Mouse (Mus musculus) v-Abl transformed pro-B cells (cell line): ENCODE measurements around the gene Ntn4.

ENCODE experiments used
- in situ Hi-C, 2 experiments: fragments of 400-800 bp; cut with MboI; formaldehyde crosslinking; loops; one replicate each; pipeline ENCODE4 v1.15.1; 2025; ENCODE audit not compliant: unreplicated experiment in 2 of 2

The Ntn4 gene

DNA sequence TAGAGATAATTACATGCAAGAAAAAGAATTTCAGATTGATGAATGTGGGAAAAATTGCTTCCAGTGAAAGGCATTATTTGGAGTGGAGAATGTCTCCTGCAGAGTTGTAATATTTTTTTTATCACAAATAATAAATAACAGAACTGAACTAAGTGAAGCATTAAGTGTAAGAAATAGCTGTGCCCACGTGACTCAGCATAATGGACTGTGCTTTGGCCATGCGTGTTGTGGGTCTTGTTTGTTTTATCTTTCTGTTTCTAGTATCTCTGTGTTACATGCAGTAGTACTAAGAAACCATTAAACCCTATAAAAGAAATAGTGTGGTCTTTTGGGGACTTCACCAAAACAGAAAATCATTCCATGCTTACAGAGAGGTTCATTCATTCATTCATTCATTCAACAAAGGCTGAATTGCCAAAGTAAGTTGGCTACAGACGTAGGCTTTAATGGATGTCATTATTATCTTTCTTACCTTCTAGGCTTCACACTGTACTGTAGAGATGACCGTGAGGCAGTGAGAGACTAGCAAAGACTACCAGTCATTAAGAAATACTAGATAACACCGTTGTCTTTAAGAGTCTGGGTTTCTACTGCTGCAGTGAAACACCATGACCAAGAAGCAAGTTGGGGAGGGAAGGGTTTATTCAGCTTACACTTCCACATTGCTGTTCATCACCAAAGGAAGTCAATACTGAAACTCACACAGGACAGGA is 81.3 kb downstream of the Ntn4 start:
- in situ Hi-C loops = no loop called here

DNA sequence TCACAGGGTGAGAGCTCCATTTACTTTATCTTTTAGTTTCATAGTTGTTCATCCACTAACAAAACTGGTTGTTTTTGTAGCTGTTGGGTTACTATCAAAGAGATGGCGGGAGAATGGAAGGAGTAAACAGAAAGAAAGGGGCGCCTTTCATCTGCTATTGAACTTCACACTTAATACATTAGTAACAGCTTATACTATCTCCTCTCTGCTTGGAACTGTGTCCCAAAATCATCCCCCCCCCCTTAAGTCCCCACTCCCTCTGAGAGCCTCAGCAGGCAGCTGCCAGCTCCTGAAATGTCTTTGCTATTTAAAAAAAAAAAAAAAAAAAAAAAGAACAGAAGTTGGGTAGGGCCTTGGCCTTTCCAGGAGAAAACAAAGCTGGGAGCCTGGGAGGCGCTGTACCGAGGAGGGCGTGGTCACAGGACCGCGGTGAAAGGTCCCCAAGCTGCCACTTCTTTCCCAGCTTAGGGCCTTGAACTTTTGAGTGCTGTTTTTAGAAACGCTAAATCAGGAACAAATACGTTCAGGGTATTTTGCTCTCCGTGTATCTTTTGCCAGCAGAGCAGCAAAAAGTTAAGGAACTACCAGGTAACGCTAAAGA is 83.6 kb downstream of the Ntn4 start:
- in situ Hi-C loops = no loop called here

DNA sequence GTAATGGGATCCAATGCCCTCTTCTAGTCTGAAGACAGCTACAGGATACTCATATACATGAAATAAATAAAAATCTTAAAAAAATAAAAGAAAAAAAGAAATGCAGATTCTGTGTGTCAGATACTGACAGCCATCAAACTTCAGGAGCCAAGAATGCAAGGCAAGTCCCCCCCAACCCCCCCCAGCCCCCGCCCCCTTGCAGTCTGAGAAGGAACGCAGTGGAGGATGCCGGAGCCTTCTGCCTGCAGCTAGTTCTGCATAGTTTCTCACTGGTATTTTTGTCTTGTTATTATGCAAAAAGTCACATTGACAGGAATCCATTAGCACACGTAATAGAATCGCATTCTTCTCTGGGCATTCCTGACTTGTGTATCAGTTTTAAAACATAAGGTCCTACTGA is 87.7 kb downstream of the Ntn4 start:
- in situ Hi-C loops = no loop called here

DNA sequence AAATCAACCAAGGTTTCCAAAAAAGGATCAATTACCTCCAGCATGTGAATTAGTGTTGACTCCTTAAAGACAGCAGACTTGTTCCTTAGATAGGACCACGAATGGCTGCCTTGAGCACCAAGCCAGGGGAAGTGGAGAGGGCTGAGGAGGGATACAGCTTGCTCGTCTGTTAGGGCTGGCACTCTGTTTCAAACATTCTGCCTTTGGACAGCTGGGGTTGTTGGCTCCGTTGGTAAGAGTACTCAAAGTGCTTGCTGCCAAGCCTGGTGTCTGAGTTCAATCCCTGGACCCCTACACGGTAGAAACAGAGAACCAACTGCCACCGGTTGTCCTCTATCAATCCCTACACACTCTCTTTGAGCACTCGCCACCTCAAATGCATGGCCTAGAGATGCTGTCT is 90.0 kb downstream of the Ntn4 start:
- in situ Hi-C loops = no loop called here

DNA sequence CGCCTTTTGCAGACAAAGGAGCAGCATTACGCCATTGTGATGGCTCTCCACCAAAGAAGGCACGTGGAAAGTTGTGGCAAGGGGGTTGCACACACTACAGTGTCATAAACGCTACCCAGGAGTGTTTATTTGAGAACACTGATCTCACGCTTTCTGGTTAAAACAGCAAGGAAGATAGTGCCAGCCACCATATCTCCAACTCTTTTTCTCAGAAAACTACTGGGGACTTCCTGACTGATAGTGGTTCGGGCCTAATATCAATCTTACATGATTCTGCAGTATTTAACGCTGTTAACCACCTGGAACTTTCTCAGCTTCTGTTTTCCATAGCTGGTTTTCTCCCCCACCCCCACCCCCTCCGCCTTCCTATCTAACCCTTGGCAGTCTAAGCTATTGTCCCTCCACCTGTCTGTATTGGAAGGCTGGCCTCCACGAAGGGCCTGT is 90.8 kb downstream of the Ntn4 start:
- in situ Hi-C loops = no loop called here

DNA sequence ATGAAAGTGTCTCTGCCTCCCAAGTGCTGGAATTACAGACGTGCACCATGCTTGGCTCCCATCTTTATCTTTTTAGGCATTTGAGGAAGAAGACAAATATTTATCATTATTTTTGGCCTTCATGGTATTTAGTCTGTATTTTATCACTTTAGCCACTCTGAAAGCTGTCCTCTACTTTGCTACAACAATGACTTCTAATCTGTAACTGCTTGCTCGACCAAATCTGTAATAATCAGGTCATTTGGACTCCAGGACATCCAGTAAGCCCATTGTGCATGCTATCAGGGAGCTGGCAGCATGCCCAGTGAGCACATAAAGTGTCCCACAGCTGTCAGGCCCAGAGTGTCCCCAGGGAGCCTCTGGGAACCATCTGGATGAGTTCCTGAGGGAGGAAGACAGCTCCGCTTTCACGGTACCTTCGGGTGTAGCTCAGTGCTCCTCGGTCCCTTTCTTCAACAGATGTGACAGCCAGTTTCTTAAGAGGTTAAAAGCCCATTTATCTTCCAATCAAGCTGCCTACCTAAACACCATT is 95.7 kb downstream of the Ntn4 start:
- in situ Hi-C loops = no loop called here

DNA sequence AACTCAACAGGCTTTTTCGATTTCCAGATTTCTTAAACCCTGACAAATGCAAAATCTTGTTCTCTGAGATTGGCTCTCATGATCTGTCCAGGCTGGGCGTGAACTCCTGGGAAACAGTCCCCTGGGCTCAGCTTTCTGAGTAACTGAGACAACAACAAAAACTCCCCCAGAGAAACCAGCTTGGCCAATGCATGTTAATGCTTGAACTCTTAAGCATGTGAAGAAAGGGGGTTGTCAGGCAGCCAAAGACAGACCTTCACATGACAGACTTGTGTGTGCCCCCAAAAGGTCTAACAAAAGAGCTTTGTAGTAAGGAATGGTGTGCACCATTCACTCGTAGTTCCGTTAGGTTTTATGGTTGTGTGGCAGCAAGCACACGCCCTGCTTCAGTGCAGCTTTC is 96.6 kb downstream of the Ntn4 start:
- in situ Hi-C loops = no loop called here

DNA sequence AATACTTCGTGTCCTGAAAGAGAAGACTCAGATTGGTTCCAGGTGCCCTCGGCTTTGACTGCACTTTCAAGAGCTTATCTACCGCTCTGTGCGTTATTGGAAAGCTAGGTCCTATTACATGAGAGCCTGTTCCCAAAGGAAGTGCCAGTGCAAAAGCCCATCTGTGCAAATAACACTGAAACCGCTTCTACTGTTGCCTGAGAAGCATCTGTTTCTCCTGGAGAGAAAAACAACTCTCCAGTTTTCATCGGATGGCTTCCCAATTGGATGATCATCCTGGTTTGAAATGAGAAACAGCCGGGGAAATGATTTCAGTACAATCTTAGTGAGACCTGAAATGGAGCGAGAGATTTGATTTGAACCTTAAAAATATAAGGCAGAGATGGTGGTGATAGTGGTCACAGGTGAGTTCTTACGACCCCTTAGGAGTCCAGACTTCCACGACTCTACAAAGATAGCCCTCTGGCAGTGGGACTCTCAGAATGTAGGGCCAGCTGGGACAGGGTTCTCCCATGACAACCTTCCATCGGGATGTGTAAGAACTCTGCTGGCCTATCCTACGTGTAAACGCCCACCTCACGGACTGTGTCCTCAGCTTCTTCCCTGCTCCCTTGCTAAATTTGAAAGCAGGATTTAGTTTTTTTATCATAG is 101.1 kb downstream of the Ntn4 start:
- in situ Hi-C loops = no loop called here

DNA sequence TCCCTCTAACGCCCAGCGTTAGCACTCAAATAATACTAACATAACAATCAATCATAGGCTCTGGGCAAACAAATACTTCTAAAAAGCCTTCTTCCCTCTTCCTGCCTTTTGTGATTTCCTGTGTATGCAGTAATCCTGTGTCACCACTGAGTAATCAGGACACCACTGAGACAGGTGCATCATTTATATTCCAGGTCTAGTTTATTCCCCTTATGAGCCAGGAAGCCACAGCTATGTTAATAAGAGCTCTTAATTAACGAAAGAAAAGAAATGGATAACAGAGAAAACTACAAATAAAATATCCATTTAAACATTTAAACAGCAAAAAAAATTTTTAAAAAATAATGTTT is 101.6 kb downstream of the Ntn4 start:
- in situ Hi-C loops = no loop called here

DNA sequence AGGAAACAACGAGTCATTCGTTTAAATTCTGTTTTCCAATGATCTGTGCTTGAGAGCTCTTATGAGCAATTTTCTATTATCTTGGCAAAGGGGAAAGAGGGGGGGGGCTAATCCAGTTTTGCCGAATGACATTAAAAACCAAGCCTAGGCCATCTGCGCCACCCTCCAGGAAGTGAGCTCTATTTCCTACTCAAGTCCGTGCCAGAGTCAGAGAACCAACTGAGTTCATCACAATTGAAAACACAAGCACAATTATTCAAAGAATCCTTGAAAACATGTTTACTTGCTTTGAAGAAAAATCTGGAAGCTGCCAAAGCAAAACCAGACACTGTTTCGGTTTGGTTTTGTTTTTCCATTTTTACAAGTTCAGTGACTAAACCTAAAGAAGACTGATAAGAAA is 102.1 kb downstream of the Ntn4 start:
- in situ Hi-C loops = no loop called here

DNA sequence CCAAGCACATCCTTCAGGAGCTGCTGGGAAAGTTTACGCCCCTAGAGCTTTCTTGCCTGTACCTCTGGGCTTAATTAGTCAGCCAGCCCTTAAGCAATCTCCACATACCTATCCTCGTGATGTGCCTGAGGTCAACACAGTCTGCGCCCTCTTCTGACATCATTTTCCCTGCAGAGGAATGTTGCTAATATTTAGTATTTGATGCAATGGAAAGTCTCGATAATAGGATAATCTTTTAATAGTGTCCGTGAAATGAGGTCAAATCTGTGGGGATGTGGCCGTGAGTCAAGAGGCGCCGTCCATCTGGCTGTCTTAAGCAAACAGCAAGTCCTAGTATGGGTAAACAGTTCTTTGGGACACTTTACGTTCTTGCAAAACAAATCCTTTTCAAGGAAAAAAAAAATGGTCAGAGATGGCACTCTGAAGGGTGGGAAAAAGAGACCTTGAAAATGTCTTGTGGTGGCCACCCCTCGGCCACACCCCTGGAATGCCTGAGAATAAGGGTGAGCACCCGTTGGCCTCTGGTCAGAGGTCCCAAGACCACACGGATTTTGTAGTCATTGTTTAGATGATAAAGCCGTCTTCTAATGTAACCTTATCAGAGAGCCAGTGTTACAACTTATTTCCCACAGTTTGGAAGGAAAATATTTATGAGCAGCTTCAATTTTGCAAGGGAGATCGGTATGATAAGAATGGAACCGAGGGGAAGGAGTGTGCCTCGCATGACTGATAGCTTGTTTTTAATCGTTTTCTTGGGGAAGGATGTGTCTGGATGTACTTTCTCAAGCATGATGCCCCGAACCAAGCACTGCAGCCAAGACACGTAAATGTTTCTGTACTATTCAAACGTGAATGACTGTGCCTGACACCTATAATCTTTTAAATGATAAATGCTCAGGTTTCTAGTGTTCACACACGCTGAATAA is 109.0 kb downstream of the Ntn4 start:
- in situ Hi-C loops = no loop called here

DNA sequence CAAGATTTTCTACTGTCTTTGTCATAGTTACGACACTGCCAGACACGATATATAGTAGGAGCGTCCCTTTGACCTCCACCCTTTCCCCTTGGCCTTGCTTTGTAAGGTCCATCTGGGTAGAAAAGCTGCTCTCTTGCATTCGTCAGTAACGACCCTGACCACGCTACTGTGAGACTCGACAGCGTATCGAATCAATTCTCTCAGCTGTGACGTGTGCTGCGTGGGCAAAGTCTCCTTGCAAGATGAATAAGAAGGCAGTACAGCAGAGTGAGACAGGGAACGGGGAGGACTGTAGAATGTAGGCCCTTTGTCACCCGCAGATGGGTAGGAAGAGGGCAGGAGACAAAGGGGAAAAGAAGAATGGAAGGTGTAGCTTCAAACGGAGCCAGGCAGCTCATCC is 110.8 kb downstream of the Ntn4 start:
- in situ Hi-C loops = no loop called here

DNA sequence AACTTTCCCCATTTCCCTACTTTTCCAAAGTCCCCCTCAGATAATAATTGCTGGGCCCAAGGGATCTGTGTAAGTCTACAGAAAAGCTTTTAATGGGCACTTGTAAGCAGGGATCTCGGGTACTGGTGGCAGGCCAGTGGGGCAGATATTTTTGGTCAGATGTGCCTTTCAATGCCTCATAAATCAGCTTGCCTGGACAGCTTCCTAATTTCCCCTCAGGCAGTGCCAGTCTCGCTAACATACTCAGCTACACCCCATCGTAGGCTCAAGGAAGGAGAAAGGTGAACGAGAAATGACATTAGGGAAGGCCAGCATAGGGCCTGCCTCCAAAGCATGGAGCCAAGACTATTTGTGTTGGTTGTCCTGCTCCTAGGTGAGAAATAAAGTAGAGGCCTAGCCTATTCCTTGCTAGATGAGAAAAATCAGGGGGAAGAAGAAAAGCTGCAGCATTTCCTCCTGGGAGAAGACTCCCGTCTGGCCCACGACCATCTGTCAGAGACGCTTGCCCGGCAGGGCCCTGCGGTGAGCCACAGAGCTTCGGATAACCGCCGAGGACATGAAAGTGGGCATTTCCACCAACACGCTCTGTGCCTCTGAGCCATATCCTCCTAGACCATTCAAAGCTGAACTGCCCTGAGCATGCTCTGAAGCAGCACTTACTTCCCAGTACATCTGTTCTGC is 113.4 kb downstream of the Ntn4 start:
- in situ Hi-C loops = no loop called here

DNA sequence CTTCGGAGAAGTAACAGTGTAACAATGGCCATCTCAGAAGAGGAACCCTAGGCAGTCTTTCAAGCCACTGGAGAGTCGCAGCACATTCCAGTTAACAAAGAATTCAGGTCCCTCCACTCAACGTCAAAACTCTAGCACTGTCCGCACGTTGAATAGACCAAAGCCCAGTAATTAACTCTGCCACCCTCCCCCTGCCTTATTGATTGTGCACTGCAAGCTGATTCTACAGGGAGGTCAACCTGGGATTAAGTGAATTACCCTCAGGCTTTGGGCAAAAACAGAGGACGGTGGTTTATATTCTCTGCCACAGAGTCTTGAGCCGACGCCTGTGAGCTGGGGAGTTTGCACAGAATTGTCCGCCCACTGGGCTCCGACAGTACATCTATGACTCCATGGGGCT is 115.7 kb downstream of the Ntn4 start:
- in situ Hi-C loops = no loop called here

DNA sequence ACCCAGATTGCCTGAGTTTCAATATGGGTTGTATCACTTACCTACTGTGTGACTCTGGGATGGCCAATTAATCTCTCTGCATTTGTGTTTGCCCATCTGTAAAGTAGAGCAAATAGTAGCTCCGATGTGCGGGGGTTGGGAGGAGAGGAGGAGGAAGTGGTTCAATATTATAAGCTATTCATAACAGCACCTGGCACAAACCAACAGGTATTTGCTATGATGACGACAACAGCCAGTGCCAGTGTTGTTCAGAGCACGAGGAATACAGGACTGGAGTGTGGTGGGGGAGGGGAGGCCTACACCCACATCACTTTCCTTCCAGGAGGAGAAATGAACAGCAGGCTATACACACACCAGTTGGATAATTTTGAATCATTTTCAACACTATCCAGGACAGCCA is 119.2 kb downstream of the Ntn4 start:
- in situ Hi-C loops = loop anchor here in 1 of 2 experiments (10.0 kb wide), 1 partner anchor 155 kb away; no protein-coding TSS in a partner anchor

DNA sequence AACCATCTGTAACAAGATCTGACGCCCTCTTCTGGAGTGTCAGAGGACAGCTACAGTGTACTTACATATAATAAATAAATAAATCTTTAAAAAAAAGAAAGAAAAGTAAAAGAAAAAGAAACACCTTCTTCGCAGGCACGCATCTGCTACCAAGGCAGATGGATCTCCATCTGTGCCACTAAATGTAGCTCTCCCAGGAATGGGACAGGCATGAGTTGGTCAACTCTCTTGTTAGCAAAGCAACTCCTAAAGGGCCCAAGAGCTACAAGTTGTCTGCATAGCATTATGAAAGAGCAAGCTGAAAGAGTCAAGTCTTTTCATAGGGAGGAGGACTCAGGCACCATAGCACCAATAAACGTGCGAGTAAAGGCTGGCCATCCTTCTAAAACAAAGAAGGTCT is 119.9 kb downstream of the Ntn4 start:
- in situ Hi-C loops = loop anchor here in 1 of 2 experiments (10.0 kb wide), 1 partner anchor 156 kb away; no protein-coding TSS in a partner anchor

DNA sequence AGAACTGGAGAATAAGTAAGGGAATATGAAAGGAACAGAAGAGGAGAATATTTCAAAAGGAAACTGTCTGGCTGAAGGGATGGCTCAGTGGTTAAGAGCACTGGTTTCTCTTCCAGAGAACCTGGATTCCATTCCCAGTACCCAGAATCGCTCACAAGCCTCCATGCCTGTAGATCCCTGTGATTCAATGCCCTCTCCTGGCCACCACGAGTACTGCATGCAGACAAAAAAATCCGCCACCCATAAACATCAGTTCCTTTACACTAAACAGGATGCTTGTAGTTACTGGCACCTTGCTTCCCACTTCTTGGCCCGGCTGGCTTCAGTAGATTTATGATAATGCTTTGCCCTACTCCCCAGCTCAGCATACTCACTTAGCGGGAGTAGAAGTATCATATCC is 122.6 kb downstream of the Ntn4 start:
- in situ Hi-C loops = loop anchor here in 1 of 2 experiments (10.0 kb wide), 1 partner anchor 158 kb away; no protein-coding TSS in a partner anchor

DNA sequence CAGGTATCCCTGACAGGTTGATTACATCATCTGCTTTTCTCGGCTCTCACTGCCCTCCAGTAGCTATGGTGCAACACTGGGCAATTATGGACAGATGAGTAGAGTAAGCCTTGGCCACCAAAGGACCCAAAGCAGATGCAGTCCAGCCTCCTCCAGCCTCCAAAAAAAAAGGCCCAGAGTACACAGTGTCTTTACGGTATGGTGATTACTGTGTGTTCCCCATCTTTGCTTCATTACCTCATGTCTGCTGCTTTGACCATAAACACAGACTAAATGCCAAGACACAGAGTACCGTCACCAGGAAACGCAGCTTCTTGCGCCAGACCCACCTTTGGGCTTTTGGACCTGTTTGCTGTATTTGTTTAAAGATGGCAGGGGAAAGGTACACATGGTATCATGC is 125.7 kb downstream of the Ntn4 start:
- in situ Hi-C loops = loop anchor here in 1 of 2 experiments (10.0 kb wide), 1 partner anchor 161 kb away; no protein-coding TSS in a partner anchor

DNA sequence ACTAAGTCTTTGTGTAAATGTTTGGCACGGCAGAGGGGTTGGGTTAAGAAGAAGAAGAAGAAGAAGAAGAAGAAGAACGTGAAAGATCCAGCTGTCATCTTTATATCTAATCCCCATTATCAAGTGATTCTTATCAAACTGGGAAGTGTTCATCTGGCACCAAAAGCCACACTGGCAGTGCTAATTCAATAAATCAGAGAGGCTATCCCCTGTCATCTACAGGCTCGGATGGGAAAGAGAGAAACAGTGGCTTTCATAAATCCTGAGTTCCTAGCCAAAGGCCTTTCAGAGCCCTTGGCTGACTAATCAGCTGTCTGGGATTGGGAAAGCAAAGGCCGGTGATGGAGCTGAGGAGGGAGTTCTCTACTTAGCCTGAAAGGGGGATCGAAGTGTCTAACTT is 126.8 kb downstream of the Ntn4 start:
- in situ Hi-C loops = loop anchor here in 1 of 2 experiments (10.0 kb wide), 1 partner anchor 162 kb away; no protein-coding TSS in a partner anchor

DNA sequence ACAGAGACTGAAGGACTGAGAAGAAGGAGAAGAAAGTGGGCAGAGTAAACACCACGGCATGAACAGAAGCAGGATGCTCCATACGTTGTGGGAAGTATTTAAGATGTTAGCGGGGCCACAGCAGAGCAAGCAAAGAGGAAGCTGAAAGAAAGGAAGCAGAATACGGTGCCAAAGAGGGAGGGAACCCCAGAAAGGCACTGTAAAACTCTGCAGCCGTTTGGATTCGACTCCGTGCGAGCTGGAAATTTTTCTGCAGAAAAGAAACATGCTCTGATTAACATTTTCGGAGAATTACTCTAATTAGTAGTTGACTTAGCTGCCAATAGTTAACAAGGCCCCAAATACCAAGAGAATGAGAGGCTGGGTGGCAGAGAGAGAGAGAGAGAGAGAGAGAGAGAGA is 127.7 kb downstream of the Ntn4 start:
- in situ Hi-C loops = loop anchor here in 1 of 2 experiments (10.0 kb wide), 1 partner anchor 163 kb away; no protein-coding TSS in a partner anchor
